Mouse (Mus musculus) intestine, postnatal 0 days (tissue): Measurements from ENCODE around the gene Scel. TPM values are rescaled to one million over a fixed set of nuclear protein-coding genes. Genes with fewer than 3 reads are reported as not detected.

Experiments used
- ATAC-seq: fragments of 200-750 bp; cut with Nextera tagmentation; 2 replicates; pipeline ENCODE4 v1.8.0; 2017; ENCODE audit warnings: mild to moderate bottlenecking, moderate TSS enrichment, moderate library complexity
- H3K27ac ChIP-seq: fragments of 300-500 bp; sonication (generic); 2 replicates; pipeline ENCODE4 v1.5.1; 2014; ENCODE audit warnings: mild to moderate bottlenecking, low read depth, low read length, moderate library complexity
- H3K27me3 ChIP-seq: fragments of 300-500 bp; sonication (generic); replicated peaks from 2 replicates; pipeline ENCODE4 v1.6.1; 2014; ENCODE audit warnings: low read length, mixed read lengths; ENCODE audit not compliant: control insufficient read depth, insufficient read depth
- H3K36me3 ChIP-seq: fragments of 300-500 bp; sonication (generic); 2 replicates; pipeline ENCODE4 v1.6.1; 2014; ENCODE audit warnings: mild to moderate bottlenecking, moderate library complexity; ENCODE audit not compliant: control insufficient read depth, insufficient read depth
- H3K4me1 ChIP-seq: fragments of 300-500 bp; sonication (generic); replicated peaks from 2 replicates; pipeline ENCODE4 v1.6.1; 2014; ENCODE audit warnings: antibody characterized with exemption, low read length, mixed read lengths; ENCODE audit not compliant: control insufficient read depth, insufficient read depth
- H3K4me2 ChIP-seq: fragments of 300-500 bp; sonication (generic); replicated peaks from 2 replicates; pipeline ENCODE4 v1.6.1; 2014; ENCODE audit warnings: low read depth, mild to moderate bottlenecking, moderate library complexity
- H3K4me3 ChIP-seq: fragments of 300-500 bp; sonication (generic); 2 replicates; pipeline ENCODE4 v1.5.1; 2014; ENCODE audit warnings: low read depth, low read length
- H3K9ac ChIP-seq: fragments of 300-500 bp; sonication (generic); 2 replicates; pipeline ENCODE4 v1.6.1; 2014; ENCODE audit warnings: mild to moderate bottlenecking, low read depth, low read length
- H3K9me3 ChIP-seq: fragments of 300-500 bp; sonication (generic); 2 replicates; pipeline ENCODE4 v1.6.1; 2016; ENCODE audit warnings: mixed run types; ENCODE audit not compliant: control insufficient read depth
- CTCF ChIP-seq: sonication (generic); IDR thresholded peaks from 2 replicates; pipeline ENCODE4 v1.5.1; 2016; ENCODE audit warnings: low read depth, mild to moderate bottlenecking, control low read depth, antibody characterized with exemption, moderate library complexity
- WGBS: fragments of 180-500 bp; shearing (Covaris S2); extraction: QIAGEN DNeasy Blood & Tissue Kit; methylation state at CpG from one replicate; pipeline ENCODE4 v1.1.7; 2014; 5-methylcytosine and 5-hydroxymethylcytosine counted together
- polyA plus RNA-seq: library from polyadenylated mRNA; unstranded; fragments of >200 nt; fragmentation: Nextera tagmentation; extraction: Ambion mirVana; gene quantifications from 2 replicates; pipeline ENCODE4 v1.2.1, GENCODE M21; 2015

The Scel gene
- polyA plus RNA-seq, 1 experiment from 2014 or later: 0.48 TPM

DNA sequence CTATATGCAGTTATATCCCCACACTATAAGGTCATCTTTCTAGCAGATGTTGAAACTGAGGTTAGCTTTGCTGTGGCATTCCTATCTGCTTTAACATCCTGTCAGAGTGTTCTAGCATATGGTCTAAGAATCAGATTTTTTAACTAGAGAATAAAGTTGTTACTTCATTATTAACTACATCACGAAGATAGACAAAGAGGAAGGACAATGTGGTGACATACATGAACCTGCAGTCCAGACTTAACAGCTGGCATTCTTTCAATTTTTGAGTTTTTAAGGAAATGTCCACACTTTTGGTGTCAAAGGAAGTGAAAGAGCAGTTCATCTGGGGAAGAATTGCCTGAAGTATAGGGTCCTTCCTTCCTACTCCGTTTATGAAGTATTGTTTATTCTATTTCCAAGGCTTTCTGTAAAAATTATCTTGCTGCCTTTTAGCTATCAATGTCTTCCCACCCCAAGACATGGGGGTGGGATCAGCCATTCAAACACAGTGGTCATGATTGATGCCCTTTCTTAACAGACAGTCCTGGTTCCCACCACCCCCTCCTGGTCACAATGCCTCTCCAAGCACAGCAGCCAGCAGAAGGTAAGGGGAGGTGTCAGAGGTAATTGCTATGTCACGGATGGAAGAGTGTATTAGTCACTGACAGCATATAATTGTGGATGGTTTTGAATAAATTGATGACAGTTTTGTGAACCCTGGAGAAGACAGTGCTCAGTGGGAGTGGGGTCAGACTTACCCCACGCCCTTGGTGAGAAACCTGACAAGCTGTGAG, 30.4 kb downstream of the Scel start:
- H3K36me3 ChIP-seq: no peaks in the 10 kb centered on the region
- no peak for ATAC-seq
- no peak overlapping the region for H3K4me3 ChIP-seq
- no peak overlapping the region for H3K4me2 ChIP-seq
- no peak overlapping the region for H3K9ac ChIP-seq
- no peaks in the 10 kb centered on the region for H3K27me3 ChIP-seq
- no peaks in the 10 kb centered on the region for H3K4me1 ChIP-seq
- no peaks in the 10 kb centered on the region for H3K9me3 ChIP-seq
- H3K27ac ChIP-seq: no peak overlapping the region
- 63% methylated on average over 4 of the region's 4 CpGs for WGBS
- TF ChIP-seq CTCF: no peak

DNA sequence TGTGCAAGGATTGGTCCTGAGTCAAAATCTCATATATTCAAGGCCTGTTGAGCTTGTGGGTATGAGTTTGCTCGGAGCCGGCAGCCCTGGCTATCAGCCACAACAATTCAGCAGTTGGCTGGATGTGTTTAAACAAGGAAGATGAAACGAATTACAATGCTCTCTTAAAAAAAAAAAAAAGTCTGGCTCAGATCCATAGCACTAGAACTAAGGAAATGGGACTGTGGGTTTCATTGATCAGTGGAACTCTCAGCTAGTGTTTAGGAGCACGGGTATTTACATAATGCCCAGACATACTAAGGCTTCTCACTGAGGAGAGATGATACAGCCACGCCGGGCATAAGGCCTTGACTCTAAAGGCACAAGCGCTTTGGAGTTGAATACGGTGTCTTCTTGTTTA, 32.6 kb downstream of the Scel start:
- Histone ChIP-seq H3K9ac (no peak overlapping the region), H3K27ac (no peak overlapping the region), H3K36me3 (no peaks in the 10 kb centered on the region), H3K4me2 (no peak overlapping the region), H3K4me1 (no peaks in the 10 kb centered on the region), H3K27me3 (no peaks in the 10 kb centered on the region), H3K4me3 (no peak overlapping the region), H3K9me3 (no peaks in the 10 kb centered on the region)
- no peak for ATAC-seq
- WGBS: 40% methylated on average over 8 of the region's 8 CpGs
- TF ChIP-seq CTCF: no peak

GRCm38 (mm10) chr14:103546246-103546645, 33.1 kb downstream of the Scel start:
- H3K4me2 ChIP-seq: no peak overlapping the region

DNA sequence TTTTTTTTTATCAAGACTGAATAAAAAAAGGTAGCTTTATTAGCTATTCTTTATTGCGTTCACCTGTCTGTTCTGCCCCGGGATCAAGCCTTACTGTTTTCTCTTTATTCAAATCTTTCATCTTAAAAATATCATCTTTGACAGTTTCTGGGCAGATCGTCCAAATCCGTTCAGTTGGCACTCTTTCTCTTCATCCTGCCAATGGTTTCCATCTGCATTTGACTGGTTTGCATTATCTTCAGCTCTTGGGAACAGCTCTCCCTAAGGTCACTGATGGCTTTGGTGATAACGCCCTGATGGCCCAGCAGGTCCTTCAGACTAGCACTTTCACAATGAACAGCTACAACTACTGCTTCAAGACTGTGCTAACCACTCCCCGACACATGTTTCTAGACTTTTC, 35.1 kb downstream of the Scel start:
- Histone ChIP-seq H3K27ac (no peak overlapping the region), H3K36me3 (no peaks in the 10 kb centered on the region), H3K9ac (no peak overlapping the region), H3K4me1 (no peaks in the 10 kb centered on the region), H3K27me3 (no peaks in the 10 kb centered on the region), H3K9me3 (no peaks in the 10 kb centered on the region), H3K4me3 (no peak overlapping the region), H3K4me2 (no peak overlapping the region)
- 81% methylated on average over 6 of the region's 6 CpGs for WGBS
- ATAC-seq: no peak
- TF ChIP-seq CTCF: no peak

More at GRCm38 (mm10) chr14:103546246-103546645, 33.1 kb downstream of the Scel start:
- H3K9ac ChIP-seq: no peak overlapping the region
- no peak for ATAC-seq
- 82% methylated on average over 12 of the region's 12 CpGs for WGBS
- H3K4me1 ChIP-seq: no peaks in the 10 kb centered on the region
- no peaks in the 10 kb centered on the region for H3K9me3 ChIP-seq
- no peak overlapping the region for H3K27ac ChIP-seq
- no peak for TF ChIP-seq CTCF
- no peaks in the 10 kb centered on the region for H3K27me3 ChIP-seq
- no peak overlapping the region for H3K4me3 ChIP-seq
- H3K36me3 ChIP-seq: no peaks in the 10 kb centered on the region

DNA sequence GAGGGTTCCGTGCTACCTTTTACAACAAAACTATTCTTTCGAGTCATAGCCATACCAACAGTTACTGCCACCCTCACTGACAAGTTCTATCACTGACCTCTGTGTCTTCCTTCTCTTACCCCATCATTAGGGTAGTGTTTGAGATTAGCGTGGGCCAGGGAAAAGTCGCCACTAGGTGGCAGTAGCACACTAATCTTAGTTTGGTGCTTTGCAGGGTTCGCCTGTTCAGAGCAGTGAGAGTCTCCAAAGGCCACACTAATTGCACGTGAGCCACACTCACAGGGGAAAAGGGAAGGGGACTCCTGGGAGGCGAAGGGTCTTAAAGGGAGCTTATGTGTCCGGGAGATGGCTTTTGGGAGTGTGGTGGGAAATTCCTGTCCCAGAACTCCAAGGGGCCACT, 37.3 kb downstream of the Scel start:
- WGBS: 17% methylated on average over 8 of the region's 8 CpGs
- Histone ChIP-seq H3K36me3 (no peaks in the 10 kb centered on the region), H3K4me2 (no peak overlapping the region), H3K27ac (no peak overlapping the region), H3K9me3 (no peaks in the 10 kb centered on the region), H3K27me3 (no peaks in the 10 kb centered on the region), H3K4me1 (no peaks in the 10 kb centered on the region), H3K4me3 (no peak overlapping the region), H3K9ac (no peak overlapping the region)
- peak; percentile 92 for TF ChIP-seq CTCF
- ATAC-seq: 0 out of 2 replicates have a peak, but pooled peaks have one; percentile 51

DNA sequence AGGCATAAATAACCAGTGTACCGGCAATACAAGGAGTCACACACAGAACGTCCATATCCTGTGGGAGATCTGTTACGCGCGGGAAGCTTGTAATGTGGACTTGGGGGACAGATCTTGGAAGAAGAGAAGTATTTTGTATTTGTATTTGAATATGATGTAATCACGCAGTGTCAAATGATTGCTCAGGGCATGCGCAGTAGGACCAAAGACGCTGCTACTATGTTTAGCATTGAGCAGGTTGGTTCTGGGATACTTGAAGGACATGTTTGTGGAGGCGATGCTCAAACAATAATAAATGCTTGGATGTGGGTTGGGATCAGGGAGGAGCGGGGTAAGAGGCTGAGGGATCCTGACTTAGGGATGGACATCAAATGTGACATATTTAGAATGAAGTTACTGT, 37.8 kb downstream of the Scel start:
- H3K9me3 ChIP-seq: no peaks in the 10 kb centered on the region
- H3K4me1 ChIP-seq: no peaks in the 10 kb centered on the region
- WGBS: 80% methylated on average over 10 of the region's 10 CpGs
- TF ChIP-seq CTCF: no peak
- H3K36me3 ChIP-seq: no peaks in the 10 kb centered on the region
- H3K27me3 ChIP-seq: no peaks in the 10 kb centered on the region
- no peak overlapping the region for H3K27ac ChIP-seq
- H3K9ac ChIP-seq: no peak overlapping the region
- no peak for ATAC-seq
- H3K4me2 ChIP-seq: no peak overlapping the region
- H3K4me3 ChIP-seq: no peak overlapping the region
